Mouse (Mus musculus) heart, postnatal 36 days (tissue): Measurements from ENCODE around the gene Abca2. TPM values are rescaled to one million over a fixed set of nuclear protein-coding genes. Genes with fewer than 3 reads are reported as not detected.

Experiments used
- DNase-seq, 2 experiments: peaks; one replicate each; pipeline ENCODE4 v3.0.0; 2021 to 2022
- intact Hi-C: fragments of 180-260 bp; cut with DNase I; formaldehyde crosslinking; loops from one replicate; pipeline ENCODE4 v1.15.1; 2025
- microRNA-seq, 2 experiments: library from miRNA; unstranded; fragments of <30 nt; microRNA quantifications; one replicate each; pipeline ENCODE4 v1.2.0; 2021; ENCODE audit warnings: borderline number of aligned reads in 2 of 2
- total RNA-seq, 2 experiments: library from RNA; stranded (reverse); gene quantifications; 2 replicates each; pipeline ENCODE4 v1.2.3; 2021

Abca2 gene
- total RNA-seq, 2 experiments from 2014 or later: 35.5 to 39.9 TPM

GRCm38 (mm10) chr2:25484901-25485647 lies 56.6 kb downstream of the Abca2 start:
- DNase-seq: no peak
- intact Hi-C loops: no loop called here

DNA sequence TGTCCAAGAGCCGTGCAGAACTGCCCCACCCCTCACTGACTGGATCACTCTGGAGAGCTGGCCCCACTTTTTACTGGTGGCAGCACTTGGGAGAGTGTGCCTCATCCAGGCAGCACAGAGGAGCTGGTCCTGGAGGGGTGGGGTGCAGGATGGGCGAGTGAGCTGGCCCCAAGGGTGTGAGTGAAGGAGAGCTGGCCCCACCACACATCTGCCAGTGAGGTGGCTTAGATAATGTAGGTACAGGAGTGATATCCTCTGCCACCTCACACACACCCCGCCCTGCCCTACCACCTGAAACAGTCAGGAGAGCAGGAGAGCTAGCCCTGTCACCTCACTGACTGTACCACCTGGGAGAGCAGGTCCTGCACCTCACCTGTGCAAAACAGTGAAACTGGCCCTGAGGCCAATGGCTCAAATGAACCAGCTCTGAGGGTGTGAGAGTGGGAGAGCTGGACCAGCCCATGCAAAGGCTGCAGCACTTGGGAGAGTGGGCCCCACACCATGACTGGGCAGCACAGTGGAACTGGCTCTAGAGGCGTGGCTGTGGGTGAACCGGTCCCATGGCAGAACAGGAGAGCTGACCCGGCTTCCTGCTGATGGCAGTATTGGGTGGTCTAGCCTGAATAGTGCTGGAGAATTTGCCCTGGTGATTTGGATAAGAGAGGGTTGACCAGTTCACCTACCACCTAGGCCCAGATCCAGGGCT lies 59.6 kb downstream of the Abca2 start:
- intact Hi-C loops: no loop called here
- no peak for DNase-seq

GRCm38 (mm10) chr2:25488671-25489068 lies 60.2 kb downstream of the Abca2 start:
- intact Hi-C loops: no loop called here
- DNase-seq: no peak

DNA sequence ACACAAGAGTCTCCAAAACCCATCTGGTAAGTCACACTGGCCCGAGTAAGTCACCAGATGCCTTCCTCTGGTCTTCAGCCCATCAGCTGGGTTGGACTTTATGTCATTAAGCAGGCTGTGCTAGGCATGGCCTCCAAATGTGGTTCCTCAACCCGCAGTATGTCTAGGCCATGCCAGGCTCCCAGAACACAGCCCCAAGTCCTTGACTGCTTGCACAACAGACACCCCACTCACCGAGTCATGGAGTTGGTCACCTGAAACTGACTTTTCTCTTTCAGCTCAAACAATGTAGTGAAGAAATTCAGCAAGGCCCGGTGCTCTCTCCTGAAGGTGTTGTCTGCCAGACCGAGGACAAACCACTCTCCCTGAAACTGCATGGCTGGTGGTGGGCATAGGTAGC lies 64.5 kb downstream of the Abca2 start:
- no peak for DNase-seq
- intact Hi-C loops: no loop called here

GRCm38 (mm10) chr2:25493476-25493961 lies 65.0 kb downstream of the Abca2 start, which contains the start of gene Lcn12:
TSS of gene Lcn12 (minus strand) at chr2:25493911.
- intact Hi-C loops: no loop called here

GRCm38 (mm10) chr2:25496462-25496861 lies 68.0 kb downstream of the Abca2 start:
- no peak for DNase-seq
- intact Hi-C loops: loop anchor here (5.0 kb wide), 1 partner anchor 69 kb away; the partner anchor contains the start of gene Abca2

More at GRCm38 (mm10) chr2:25493476-25493961, 65.0 kb downstream of the Abca2 start, which contains the start of gene Lcn12:
- no peak for DNase-seq

Small RNA genes within 50 kb of the gene (microRNA-seq; reads per million reads assigned to microRNA genes)
- 0.67 to 2.2 reads per million in 2 experiments for gene Mir3087

Other genes starting within 250 kb of the Abca2 start
- gene Nrarp, start 247.9 kb upstream of the Abca2 start, total RNA-seq: 10 to 100 TPM in 1 of 2 experiments, 1 to 10 TPM in 1; 9.7 to 12.0 TPM
- gene Tor4a, start 231.8 kb upstream of the Abca2 start, total RNA-seq: 1 to 10 TPM; 4.0 to 5.2 TPM
- 10 to 100 TPM; 38.7 to 39.9 TPM for gene Nelfb, start 217.2 kb upstream of the Abca2 start, total RNA-seq
- gene Stpg3, start 214.1 kb upstream of the Abca2 start, total RNA-seq: not detected
- not detected for gene Fam166a, start 210.0 kb upstream of the Abca2 start, total RNA-seq
- 100 to 1,000 TPM; 240 to 254 TPM for gene Tubb4b, start 204.0 kb upstream of the Abca2 start, total RNA-seq
- gene Slc34a3, start 194.3 kb upstream of the Abca2 start, total RNA-seq: not detected
- gene Rnf224, start 191.9 kb upstream of the Abca2 start, total RNA-seq: not detected
- under 1 TPM; 0.27 to 0.44 TPM for gene Rnf208, start 186.4 kb upstream of the Abca2 start, total RNA-seq
- not detected for gene Cysrt1, start 186.3 kb upstream of the Abca2 start, total RNA-seq
- gene AL732309.1, start 181.8 kb upstream of the Abca2 start, total RNA-seq: 1 to 10 TPM; 1.2 to 2.2 TPM
- gene Tmem203, start 173.3 kb upstream of the Abca2 start, total RNA-seq: 10 to 100 TPM; 13.4 to 15.1 TPM
- 1 to 10 TPM; 4.8 to 8.6 TPM for gene Tprn, start 166.1 kb upstream of the Abca2 start, total RNA-seq
- gene Ssna1, start 156.3 kb upstream of the Abca2 start, total RNA-seq: 10 to 100 TPM; 37.4 to 44.0 TPM
- 10 to 100 TPM; 38.6 to 39.1 TPM for gene Anapc2, start 156.2 kb upstream of the Abca2 start, total RNA-seq
- gene Tmem210, start 140.6 kb upstream of the Abca2 start, total RNA-seq: not detected
- not detected for gene Lrrc26, start 138.8 kb upstream of the Abca2 start, total RNA-seq
- not detected for gene Grin1, start 109.5 kb upstream of the Abca2 start, total RNA-seq
- 10 to 100 TPM; 21.9 to 23.2 TPM for gene Man1b1, start 96.4 kb upstream of the Abca2 start, total RNA-seq
- gene Dpp7, start 72.3 kb upstream of the Abca2 start, total RNA-seq: 1 to 10 TPM; 3.4 to 3.7 TPM
- gene Uap1l1, start 63.0 kb upstream of the Abca2 start, total RNA-seq: 1 to 10 TPM; 6.7 to 8.6 TPM
- gene Sapcd2, start 56.4 kb upstream of the Abca2 start, total RNA-seq: under 1 TPM; 0.46 to 0.56 TPM
- 10 to 100 TPM; 14.5 to 15.4 TPM for gene Entpd2, start 32.8 kb upstream of the Abca2 start, total RNA-seq
- 10 to 100 TPM; 27.3 to 27.8 TPM for gene Npdc1, start 29.4 kb upstream of the Abca2 start, total RNA-seq
- under 1 TPM; 0.27 to 0.36 TPM for gene Fut7, start 5.4 kb upstream of the Abca2 start, total RNA-seq
- gene Clic3, start 28.1 kb downstream of the Abca2 start, total RNA-seq: 1 to 10 TPM; 1.2 to 1.6 TPM
- gene Paxx, start 32.4 kb downstream of the Abca2 start, total RNA-seq: 10 to 100 TPM; 23.0 to 23.4 TPM
- gene Ptgds, start 41.3 kb downstream of the Abca2 start, total RNA-seq: 100 to 1,000 TPM; 189 to 202 TPM
- not detected for gene Lcn12, start 65.2 kb downstream of the Abca2 start, total RNA-seq
- 10 to 100 TPM; 82.7 to 92.8 TPM for gene Fbxw5, start 72.0 kb downstream of the Abca2 start, total RNA-seq
- gene C8g, start 73.0 kb downstream of the Abca2 start, total RNA-seq: 1 to 10 TPM; 1.5 to 1.6 TPM
- gene Traf2, start 118.2 kb downstream of the Abca2 start, total RNA-seq: 10 to 100 TPM; 14.3 to 14.6 TPM
- 100 to 1,000 TPM; 215 to 227 TPM for gene Edf1, start 129.1 kb downstream of the Abca2 start, total RNA-seq
- gene Mamdc4, start 146.1 kb downstream of the Abca2 start, total RNA-seq: 1 to 10 TPM in 1 of 2 experiments, under 1 TPM in 1; 0.65 to 2.5 TPM
- gene Phpt1, start 146.5 kb downstream of the Abca2 start, total RNA-seq: 10 to 100 TPM; 64.1 to 67.4 TPM
- under 1 TPM; 0.08 TPM for gene Ajm1, start 153.1 kb downstream of the Abca2 start, total RNA-seq
- gene Rabl6, start 179.8 kb downstream of the Abca2 start, total RNA-seq: 10 to 100 TPM; 60.9 to 62.5 TPM
- gene Ccdc183, start 189.0 kb downstream of the Abca2 start, total RNA-seq: not detected
- 10 to 100 TPM; 24.1 to 29.5 TPM for gene Tmem141, start 193.3 kb downstream of the Abca2 start, total RNA-seq
- gene Fcna, start 199.3 kb downstream of the Abca2 start, total RNA-seq: 1 to 10 TPM; 5.2 to 7.5 TPM
- under 1 TPM in 1 of 2 experiments, not detected in 1; 0.73 TPM for gene Lcn8, start 224.4 kb downstream of the Abca2 start, total RNA-seq
- gene Lcn5, start 229.2 kb downstream of the Abca2 start, total RNA-seq: not detected
- not detected for gene Lcn6, start 248.1 kb downstream of the Abca2 start, total RNA-seq